Mouse (Mus musculus) left cerebral cortex, postnatal 10 days (tissue): ENCODE data around the gene Usp46. TPM values are rescaled to one million over a fixed set of nuclear protein-coding genes. Genes with fewer than 3 reads are reported as not detected.
A peak's percentile ranks its signal among the peaks of the same experiment; 100 is the strongest.
"Not testable (repeated sequence)": the region's sequence is repeated elsewhere in the genome, so short reads cannot be mapped to it uniquely, and the experiment has no call there.

Experiments
- DNase-seq, 2 experiments: peaks; one replicate each; pipeline ENCODE4 v3.0.0; 2021 to 2022; ENCODE audit warnings: low spot score in 2 of 2, mixed read lengths in 1 of 2; ENCODE audit errors: extremely low spot score in 1 of 2
- intact Hi-C: fragments of 180-260 bp; cut with DNase I; formaldehyde crosslinking; loops from one replicate; pipeline ENCODE4 v1.15.1; 2025
- total RNA-seq, 2 experiments: library from RNA; stranded (reverse); gene quantifications; 2 replicates each; pipeline ENCODE4 v1.2.3; 2021

Gene Usp46
- total RNA-seq, 2 experiments from 2014 or later: 144 to 148 TPM

DNA sequence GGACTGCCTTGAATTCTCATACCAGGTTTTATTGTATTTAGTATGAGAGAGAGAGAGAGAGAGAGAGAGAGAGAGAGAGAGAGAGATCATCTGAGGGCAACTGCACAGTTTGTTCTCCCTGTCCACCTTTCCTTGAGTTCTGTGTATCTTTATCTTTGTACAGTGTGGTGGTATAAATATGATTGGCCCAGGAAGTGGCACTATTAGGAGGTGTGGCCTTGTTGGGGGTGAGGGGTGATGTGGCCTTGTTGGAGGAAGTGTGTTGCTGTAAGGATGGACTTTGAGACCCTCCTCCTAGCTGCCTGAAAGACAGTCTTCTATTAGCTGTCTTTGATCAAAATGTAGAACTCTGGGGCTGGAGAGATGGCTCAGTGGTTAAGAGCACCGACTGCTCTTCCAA lies 10.2 kb upstream of the Usp46 start:
- intact Hi-C loops: loop anchor here (10.0 kb wide), 1 partner anchor 204 kb away; no protein-coding TSS in a partner anchor
- DNase-seq: no peak

DNA sequence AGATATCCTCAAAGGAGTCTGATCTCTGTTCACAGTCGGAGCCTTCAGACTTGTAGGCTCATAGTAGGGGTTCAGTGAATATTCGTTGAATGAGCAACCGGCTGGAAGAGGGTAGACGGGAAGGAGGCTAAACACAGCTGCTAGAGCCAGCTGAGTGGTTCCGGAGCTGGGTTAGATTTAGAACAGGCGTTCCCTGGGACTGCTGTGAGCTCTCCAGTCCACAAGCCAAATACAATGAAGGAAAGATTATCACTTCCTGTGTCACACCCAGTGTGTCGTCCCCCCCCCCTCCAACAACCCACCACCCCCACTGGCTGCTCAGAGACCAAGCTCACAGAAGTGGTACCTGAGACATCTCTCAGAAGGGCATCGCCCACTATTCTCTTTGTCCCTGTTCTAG lies 9.7 kb upstream of the Usp46 start:
- intact Hi-C loops: loop anchor here (10.0 kb wide), 1 partner anchor 203 kb away; no protein-coding TSS in a partner anchor
- no peak for DNase-seq

DNA sequence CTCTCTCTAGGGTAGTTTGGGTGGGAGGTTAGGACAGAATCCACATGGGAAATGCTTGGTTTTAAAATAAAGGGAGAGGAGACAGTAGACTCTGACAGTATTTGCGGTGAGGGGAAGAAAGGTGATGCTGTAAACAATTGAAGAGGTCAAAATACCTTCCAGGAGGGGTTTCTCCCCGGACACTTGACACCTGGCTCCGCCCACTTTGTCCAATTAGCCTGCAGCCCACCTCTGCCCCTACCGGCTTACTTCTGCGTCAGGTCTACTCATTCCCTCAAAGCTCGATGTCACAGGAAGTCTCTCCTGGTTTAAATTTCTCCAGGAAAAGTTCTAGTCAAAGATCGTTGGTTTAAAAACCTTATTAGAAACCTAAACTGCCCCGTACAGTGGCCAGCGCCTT lies 8.5 kb upstream of the Usp46 start:
- DNase-seq: no peak
- intact Hi-C loops: loop anchor here (10.0 kb wide), 1 partner anchor 202 kb away; no protein-coding TSS in a partner anchor

DNA sequence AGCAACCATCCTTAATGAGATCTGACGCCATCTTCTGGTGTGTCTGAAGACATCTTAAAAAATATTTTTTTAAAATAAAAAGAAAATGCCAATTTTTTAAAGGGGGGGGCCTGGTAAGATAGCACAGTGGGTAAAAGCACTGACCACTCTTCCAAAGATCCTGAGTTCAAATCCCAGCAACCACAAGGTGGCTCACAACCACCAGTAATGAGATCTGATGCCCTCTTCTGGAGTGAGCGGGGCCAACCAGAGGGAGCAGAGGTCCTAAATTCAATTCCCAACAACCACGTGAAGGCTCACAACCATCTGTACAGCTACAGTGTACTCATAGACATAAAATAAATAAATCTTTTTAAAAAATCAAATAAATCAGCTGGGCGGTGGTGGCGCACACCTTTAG lies 2.3 kb upstream of the Usp46 start:
- intact Hi-C loops: loop anchor here (10.0 kb wide), 1 partner anchor 196 kb away; no protein-coding TSS in a partner anchor
- not testable (repeated sequence) for DNase-seq

DNA sequence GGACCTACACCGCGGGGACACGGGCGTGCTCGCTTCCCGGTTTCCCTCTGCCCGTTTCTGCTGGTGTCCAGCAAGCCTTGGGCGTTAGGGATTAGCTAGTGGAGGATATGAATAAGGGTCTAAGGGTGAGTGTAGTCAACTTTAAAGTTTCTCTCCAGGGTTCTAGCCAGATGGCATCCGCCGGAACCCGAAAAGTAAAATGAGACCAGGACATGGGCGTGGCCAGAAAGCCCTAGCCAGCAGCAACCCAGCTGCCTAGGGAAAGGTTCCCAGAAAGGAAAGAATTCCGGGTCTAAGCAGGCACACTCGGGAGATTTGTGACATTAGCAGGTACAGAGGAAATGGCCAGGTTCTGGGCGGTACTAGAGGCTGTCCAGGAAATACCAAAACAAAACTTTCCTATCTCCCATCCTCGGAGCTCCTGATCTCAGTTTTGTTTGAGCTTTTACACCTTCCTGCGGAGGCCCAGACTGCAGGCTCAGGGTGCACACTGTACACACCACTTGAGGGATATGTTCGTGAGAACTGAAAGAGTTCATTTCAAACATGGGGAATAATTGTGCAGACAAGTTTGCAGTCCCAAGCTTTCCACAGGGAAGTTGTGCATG lies 587 bp upstream of the Usp46 start:
- DNase-seq: peak in 1 of 2 experiments; percentile 83
- intact Hi-C loops: loop anchor here (5.0 to 10.0 kb wide), 3 partner anchors 37 to 208 kb away; no protein-coding TSS in a partner anchor

DNA sequence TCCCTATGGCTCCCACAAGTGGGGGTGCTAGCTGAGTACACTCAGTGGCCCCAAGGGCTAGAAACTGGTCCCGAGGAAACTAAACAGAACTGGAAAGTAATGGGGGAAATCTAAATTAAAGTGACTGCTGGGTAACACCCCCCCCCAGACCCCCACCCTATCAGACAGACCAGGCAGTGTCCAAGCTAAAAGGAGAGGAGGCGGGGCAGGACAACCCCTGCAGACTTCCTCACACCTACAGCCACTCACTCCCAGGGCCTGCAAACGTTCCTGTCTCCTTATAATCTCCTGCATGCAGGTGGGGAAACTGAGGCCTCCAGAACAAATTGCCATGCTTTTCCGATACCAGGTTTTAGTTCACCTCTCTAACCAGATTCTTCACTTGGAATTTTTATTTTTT lies 885 bp downstream of the Usp46 start:
- intact Hi-C loops: loop anchor here (5.0 to 10.0 kb wide), 3 partner anchors 35 to 210 kb away; no protein-coding TSS in a partner anchor
- no peak for DNase-seq

DNA sequence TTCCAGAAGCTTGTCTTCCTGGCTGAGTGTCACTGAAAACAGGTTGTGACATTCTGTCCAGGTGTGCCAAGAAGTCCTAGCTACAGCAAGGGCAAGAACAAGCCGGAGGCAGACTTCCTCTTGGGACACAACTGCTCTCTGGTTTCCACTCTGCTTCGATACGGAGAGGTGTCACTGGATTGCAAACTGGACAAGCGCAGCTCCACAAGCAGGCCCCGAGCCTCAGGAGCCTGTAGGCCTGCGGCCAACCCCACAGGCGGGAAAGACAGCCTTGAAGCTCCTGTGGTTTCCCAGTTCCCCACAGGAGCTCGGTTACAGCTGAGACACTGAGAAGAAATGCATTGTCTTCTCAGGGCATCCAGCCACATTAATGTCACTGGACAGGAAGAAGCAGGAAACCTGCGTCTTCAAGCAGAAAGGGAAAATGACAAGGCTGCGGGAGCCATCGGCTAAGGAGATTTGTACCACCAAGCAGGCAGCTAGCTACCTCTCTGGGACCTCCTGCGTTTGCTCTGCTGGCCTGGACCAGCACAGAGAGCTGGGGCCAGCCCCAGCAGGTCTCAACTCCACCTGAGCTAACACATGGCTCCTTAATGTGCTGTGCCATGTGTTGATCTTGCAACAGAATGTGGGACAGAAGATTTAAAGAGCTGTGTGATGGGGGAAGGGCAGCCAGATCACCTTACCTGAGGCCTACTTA lies 1.7 kb downstream of the Usp46 start:
- peak in 1 of 2 experiments; percentile 38 for DNase-seq
- intact Hi-C loops: loop anchor here (5.0 to 10.0 kb wide), 3 partner anchors 34 to 211 kb away; no protein-coding TSS in a partner anchor

DNA sequence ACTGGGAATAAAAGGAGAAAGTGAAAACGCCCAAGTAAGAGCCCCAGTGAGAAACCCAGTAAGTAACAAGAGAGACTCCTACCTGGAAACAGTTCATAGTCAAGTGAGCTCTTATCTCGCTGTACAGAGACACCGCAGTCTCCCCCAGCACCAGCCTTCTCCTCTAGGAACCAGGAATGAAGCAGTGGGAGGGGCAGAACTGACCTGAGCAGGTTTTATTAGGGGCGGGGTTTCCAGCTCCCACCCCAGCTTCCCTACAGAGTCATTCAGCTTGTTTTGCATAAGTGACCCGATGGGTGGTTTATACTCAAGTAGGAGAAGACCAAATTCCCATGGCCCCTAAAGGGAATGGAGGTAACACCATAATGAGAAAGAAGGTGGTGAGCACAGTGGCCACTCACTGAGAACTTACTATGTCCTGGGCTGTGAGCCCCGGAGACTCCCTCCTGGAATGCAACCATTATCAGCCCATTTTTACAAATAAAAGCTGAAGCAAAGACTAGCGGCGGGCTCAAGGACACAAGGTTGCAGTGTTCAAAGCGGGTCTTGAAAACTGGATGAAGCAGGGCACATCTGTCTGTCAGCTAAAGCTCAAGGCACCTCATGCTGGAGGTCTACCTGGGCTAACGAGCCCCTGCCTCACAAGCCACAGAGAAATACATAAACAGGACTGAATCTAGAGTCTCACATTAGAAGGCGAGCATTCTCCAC lies 2.5 kb downstream of the Usp46 start:
- intact Hi-C loops: loop anchor here (5.0 to 10.0 kb wide), 3 partner anchors 33 to 212 kb away; no protein-coding TSS in a partner anchor
- no peak for DNase-seq

DNA sequence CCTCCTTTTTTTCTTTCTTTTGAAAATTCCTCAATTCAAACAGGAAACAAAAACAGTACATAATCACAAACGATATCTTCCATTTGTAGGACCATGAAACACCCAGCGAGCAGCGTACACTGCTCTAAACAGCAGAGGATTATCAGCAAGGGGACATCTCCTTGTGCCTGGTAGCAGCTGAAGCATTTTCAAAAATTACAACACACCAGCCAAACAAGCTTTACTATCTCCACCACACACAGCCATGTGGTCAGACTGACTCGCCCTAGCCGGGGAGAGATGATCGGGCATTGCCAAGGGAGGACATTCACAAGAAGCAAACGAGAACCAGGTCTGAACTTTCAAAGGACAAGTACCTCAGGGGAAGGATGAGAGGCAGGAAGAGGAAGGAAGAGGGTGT lies 3.4 kb downstream of the Usp46 start:
- DNase-seq: no peak
- intact Hi-C loops: loop anchor here (5.0 to 10.0 kb wide), 3 partner anchors 33 to 212 kb away; no protein-coding TSS in a partner anchor

DNA sequence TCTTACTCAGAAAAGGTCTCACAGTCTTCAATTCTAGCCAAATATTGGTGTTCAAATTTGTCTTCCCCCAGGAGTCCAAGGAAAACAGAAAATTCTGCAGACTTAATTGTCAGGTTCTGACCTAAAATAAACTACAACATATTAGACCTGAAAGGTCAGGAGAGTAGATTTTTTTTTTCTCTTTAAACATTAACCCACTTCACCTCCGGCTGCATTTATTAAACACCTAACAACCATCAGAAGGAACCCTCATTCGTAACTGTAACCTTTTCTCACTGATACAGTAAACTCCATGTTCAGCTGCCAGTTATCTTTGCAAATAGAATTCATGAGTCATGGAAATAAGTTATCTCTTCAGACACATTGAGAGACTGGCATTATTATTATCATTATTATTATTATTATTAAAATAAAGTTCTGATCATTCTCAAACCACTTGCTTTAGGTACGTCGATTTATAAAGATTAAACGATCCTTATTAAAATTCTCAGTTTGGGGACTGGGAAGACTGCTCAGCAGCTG lies 4.9 kb downstream of the Usp46 start:
- DNase-seq: no peak
- intact Hi-C loops: loop anchor here (10.0 kb wide), 1 partner anchor 108 kb away; no protein-coding TSS in a partner anchor

DNA sequence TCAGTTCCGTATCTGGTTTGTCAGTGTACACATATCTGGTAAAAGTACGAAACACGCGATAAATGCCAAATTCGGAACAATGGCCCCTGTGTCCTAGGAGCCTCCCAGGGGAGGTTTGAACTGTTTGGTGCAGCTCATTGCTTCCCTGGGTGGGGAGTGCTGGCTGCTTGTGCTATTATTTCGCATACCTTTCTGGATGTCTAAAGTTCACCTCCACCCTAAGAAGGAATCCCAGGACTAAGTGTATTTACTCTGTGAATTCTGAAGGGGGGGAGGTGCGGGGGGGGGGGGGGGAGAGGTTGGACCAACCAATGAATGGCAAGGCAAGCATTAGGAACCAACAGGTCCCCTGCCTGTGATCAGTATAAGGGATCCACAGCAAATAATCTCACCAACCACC lies 6.0 kb downstream of the Usp46 start:
- no peak for DNase-seq
- intact Hi-C loops: loop anchor here (10.0 kb wide), 1 partner anchor 107 kb away; no protein-coding TSS in a partner anchor

DNA sequence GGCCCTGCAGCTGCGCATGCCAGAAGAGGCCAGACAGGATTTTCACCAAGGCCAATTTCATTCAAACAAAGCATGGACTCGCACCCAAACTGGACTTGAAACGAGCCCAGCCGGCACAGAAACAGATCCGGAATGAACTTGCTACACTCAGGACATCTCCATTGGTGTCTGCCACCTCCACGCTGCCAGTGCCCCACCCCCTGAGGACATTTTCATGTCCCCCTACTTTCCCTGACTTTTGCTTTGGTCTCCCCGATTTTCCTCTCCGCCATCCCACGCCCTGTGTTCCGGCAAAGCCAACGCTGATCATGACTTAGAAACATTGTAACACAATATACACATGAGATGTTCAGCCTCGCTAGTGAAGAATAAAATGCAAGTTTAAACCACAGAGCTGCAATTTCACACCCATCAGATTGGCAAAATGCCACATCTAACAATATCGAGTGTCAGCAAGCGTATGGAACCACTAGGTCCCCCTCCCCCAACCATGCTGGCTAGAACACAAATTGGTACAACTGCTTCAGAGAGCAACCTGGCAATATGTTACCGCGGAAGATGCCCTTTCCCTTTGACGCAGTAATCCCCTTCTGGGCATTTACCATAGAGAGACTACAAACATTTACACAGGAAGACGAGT lies 6.7 kb downstream of the Usp46 start:
- peak; percentile 49 to 56 for DNase-seq
- intact Hi-C loops: loop anchor here (10.0 kb wide), 1 partner anchor 107 kb away; no protein-coding TSS in a partner anchor

DNA sequence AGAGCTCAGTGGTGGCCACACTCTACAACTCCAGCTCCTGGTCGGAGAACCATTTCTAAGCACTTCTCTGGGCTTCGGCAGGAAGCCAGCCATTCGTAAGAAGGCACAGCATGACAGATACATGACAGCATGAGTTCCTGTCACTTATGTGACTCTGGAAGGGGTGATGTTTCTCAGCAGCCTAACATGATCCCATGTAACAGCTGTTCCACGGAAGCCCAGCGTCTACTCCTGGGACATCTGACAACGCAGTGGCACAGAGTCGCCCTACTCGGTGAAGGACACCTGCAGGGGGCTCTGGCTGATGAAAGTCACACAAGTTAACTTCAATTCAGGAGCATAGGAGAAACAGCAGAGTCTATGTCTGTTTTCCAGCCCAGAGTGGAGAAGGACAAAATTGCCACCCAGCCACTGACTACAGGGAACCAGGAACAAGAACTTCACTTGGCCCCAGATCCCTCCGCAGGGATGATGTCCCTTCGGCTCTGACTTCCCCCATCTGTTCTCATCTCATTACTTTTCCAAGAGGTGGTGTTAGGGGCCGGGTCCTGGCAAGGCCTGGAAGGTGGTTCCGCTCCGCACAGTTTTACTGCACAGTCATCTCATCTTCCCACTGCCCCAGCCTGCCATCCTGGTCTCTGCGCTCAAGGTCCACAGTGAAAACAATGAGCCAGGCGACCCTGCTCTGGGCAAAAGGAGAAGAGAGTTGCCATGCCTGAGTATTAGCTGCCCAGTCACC lies 15.9 kb downstream of the Usp46 start:
- no peak for DNase-seq
- intact Hi-C loops: no loop called here

DNA sequence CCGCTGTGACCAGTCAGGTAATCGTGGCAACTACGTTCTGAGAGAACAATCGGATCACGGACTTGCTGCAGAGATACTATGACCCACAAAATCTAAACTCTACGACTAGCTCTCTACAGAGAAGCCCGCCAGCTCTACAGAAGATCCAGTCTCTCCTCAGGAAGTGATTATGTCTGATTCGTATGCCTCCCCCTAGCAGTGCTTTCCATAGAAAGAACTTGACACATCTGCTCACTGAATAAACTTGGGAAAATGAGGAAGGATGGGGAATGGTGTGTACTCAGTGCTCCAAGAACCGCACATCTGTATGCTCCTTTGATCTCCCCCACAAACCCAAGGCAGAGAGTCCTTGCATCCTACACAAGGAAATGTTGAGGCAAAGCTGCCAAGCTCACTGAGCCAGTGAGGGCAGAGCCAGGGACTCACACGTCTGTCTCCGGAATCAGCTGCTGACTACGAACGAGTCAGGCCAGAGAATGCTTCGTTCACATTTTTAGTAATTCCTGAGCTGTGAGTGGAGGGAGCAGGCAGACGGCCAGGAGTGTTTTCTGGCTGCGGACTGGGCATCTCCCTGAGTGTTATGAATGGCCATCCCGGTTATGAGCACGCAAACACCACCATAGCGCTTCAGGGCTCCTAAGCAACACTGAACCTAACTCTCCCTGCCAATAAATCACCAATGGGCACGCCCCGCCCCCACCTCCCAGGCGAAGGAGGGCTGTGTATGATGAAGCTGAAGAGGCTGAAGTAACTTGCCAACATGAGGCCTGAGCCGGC lies 16.6 kb downstream of the Usp46 start:
- intact Hi-C loops: no loop called here
- peak in 1 of 2 experiments; percentile 53 for DNase-seq

DNA sequence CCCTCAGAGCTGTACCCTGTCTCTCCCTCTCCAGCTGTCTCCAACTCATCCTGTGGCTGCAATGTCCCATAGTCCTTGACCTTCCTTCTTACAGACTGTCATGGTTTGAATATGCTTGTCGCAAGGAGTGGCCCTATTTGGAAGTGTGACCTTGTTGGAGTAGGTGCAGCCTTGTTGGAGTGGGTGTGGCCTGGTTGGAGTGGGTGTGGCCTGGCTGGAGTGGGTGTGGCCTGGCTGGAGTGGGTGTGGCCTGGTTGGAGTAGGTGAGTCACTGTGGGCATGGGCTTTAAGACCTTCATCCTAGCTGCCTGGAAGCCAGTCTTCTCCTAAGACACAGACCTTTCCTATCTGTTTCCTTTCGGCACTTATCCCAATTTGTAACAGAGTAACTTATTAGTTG lies 17.3 kb downstream of the Usp46 start:
- DNase-seq: no peak

DNA sequence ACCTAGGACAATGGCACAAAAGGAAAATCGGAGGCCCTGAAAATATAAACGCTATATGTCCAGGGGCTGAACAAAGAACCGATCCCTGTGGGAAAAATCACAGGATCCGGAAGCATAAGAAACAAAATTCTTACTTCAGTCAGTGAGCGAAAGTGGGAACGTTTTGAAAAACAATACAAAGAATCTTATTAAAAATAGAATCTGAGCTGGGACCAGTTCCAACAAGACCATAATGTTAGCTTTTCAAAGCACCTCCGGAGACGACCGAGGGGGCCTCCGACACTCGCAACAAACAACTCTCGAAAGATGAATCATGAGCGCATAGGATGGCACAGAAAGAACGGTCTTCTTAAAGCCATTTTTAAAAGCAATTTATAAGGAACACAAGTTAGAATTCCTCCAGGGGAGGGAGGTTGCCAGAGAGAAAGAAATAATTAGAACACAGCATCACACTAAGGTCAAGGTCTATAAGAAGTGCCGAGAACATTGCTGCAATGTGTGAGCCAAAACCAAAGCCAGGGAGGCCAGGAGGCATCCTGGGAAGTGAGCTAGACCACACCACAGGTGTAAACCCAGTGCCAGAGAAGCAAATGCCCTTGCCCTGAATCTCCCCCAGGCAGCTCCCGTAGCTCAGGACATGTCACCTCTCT lies 19.3 kb downstream of the Usp46 start:
- no peak for DNase-seq
- intact Hi-C loops: no loop called here

More for the DNA sequence above, 17.3 kb downstream of the Usp46 start:
- intact Hi-C loops: no loop called here

DNA sequence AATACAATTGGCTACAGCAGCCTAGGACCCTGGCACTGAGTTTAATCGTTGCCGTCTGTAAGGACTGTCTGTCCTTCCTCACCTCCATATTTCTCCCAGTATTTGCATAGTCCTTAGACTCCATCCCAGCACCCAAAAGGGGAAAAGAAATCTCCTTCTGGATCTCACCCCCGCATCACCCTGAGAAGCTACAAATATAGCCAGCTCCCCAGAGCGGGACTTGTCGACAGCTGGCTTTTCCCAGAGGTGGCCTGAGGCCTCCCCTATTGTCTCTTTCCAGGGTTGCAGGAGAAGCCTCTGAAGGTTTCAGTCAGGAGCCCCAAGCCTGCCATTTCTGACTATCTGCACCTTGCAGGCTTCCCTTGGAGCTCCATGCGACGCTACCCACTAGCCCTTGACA lies 23.6 kb downstream of the Usp46 start:
- intact Hi-C loops: no loop called here
- DNase-seq: no peak
